Mouse (Mus musculus) neural tube, embryonic 11.5 days (tissue): ENCODE measurements around the gene Acox2. TPM values are rescaled to one million over a fixed set of nuclear protein-coding genes. Genes with fewer than 3 reads are reported as not detected.

Source experiments
- ATAC-seq: fragments of 200-750 bp; cut with Nextera tagmentation; 2 replicates; pipeline ENCODE4 v1.8.0; 2017; ENCODE audit warnings: moderate number of reproducible peaks, mild to moderate bottlenecking, moderate TSS enrichment, moderate library complexity; ENCODE audit not compliant: insufficient read depth, low FRiP score, low TSS enrichment
- DNase-seq: peaks from one replicate; pipeline ENCODE4 v3.0.0-alpha.2; 2015; ENCODE audit warnings: low spot score
- H3K27ac ChIP-seq: fragments of 300-500 bp; sonication (generic); 2 replicates; pipeline ENCODE4 v1.5.1; 2014; ENCODE audit warnings: low read depth, mild to moderate bottlenecking, low read length
- H3K27me3 ChIP-seq: fragments of 300-500 bp; sonication (generic); 2 replicates; pipeline ENCODE4 v1.6.1; 2014; ENCODE audit warnings: mild to moderate bottlenecking, low read length, mixed read lengths; ENCODE audit not compliant: control insufficient read depth, insufficient read depth
- H3K36me3 ChIP-seq: fragments of 300-500 bp; sonication (generic); 2 replicates; pipeline ENCODE4 v1.6.1; 2014; ENCODE audit warnings: mild to moderate bottlenecking, low read length, moderate library complexity, mixed read lengths; ENCODE audit not compliant: control insufficient read depth, insufficient read depth
- H3K4me1 ChIP-seq: fragments of 300-500 bp; sonication (generic); 2 replicates; pipeline ENCODE4 v1.6.1; 2014; ENCODE audit warnings: low read length, mixed read lengths; ENCODE audit not compliant: control insufficient read depth, insufficient read depth
- H3K4me2 ChIP-seq: fragments of 300-500 bp; sonication (generic); 2 replicates; pipeline ENCODE4 v1.6.1; 2014; ENCODE audit warnings: low read depth, mild to moderate bottlenecking, moderate library complexity
- H3K4me3 ChIP-seq: fragments of 300-500 bp; sonication (generic); 2 replicates; pipeline ENCODE4 v1.5.1; 2014; ENCODE audit warnings: low read depth, low read length
- H3K9ac ChIP-seq: fragments of 300-500 bp; sonication (generic); 2 replicates; pipeline ENCODE4 v1.6.1; 2014; ENCODE audit warnings: mild to moderate bottlenecking, low read length
- H3K9me3 ChIP-seq: fragments of 300-500 bp; sonication (generic); 2 replicates; pipeline ENCODE4 v1.6.1; 2016; ENCODE audit warnings: low read length; ENCODE audit not compliant: control insufficient read depth
- WGBS: fragments of 180-500 bp; shearing (Covaris S2); extraction: QIAGEN DNeasy Blood & Tissue Kit; methylation state at CpG from one replicate; pipeline ENCODE4 v1.1.7; 2014; 5-methylcytosine and 5-hydroxymethylcytosine counted together
- polyA plus RNA-seq: library from polyadenylated mRNA; unstranded; fragments of >200 nt; fragmentation: Nextera tagmentation; extraction: Ambion mirVana; gene quantifications from 2 replicates; pipeline ENCODE4 v1.2.1, GENCODE M21; 2014

Gene Acox2
- polyA plus RNA-seq, 1 experiment from 2014 or later = 0.20 TPM

- Histone ChIP-seq H3K4me3 (no peak overlapping the region), H3K27ac (no peak overlapping the region), H3K9me3 (no peaks in the 10 kb centered on the region), H3K27me3 (no peaks in the 10 kb centered on the region), H3K9ac (no peak overlapping the region), H3K4me1 (no peaks in the 10 kb centered on the region), H3K36me3 (no peaks in the 10 kb centered on the region), H3K4me2 (no peak overlapping the region)
- no peak for ATAC-seq
- no peak for DNase-seq
- 92% methylated on average over 3 of the region's 3 CpGs for WGBS
Observed at GRCm38 (mm10) chr14:8201715-8202114, 57.4 kb downstream of the Acox2 start.

GRCm38 (mm10) chr14:8200769-8201168 lies 58.4 kb downstream of the Acox2 start:
- no peak for ATAC-seq
- DNase-seq = no peak
- Histone ChIP-seq H3K27me3 (no peaks in the 10 kb centered on the region), H3K4me2 (no peak overlapping the region), H3K4me1 (no peaks in the 10 kb centered on the region), H3K9me3 (no peaks in the 10 kb centered on the region), H3K27ac (no peak overlapping the region), H3K9ac (no peak overlapping the region), H3K4me3 (no peak overlapping the region), H3K36me3 (no peaks in the 10 kb centered on the region)
- WGBS = 88% methylated on average over 5 of the region's 5 CpGs

- Histone ChIP-seq H3K4me3 (no peak overlapping the region), H3K27ac (no peak overlapping the region), H3K4me1 (no peaks in the 10 kb centered on the region), H3K36me3 (no peaks in the 10 kb centered on the region), H3K9me3 (no peaks in the 10 kb centered on the region), H3K9ac (no peak overlapping the region), H3K4me2 (no peak overlapping the region), H3K27me3 (no peaks in the 10 kb centered on the region)
- 77% methylated on average over 6 of the region's 6 CpGs for WGBS
- DNase-seq (no peak), ATAC-seq (no peak)
Observed at GRCm38 (mm10) chr14:8192727-8193126, 66.4 kb downstream of the Acox2 start.

- no peaks in the 10 kb centered on the region for H3K27me3 ChIP-seq
- WGBS = 61% methylated on average over 12 of the region's 12 CpGs
- no peak overlapping the region for H3K4me3 ChIP-seq
- no peaks in the 10 kb centered on the region for H3K9me3 ChIP-seq
- H3K4me2 ChIP-seq = no peak overlapping the region
- H3K27ac ChIP-seq = no peak overlapping the region
- no peak for ATAC-seq
- no peak for DNase-seq
- H3K4me1 ChIP-seq = no peaks in the 10 kb centered on the region
- H3K36me3 ChIP-seq = no peaks in the 10 kb centered on the region
- no peak overlapping the region for H3K9ac ChIP-seq
Observed at GRCm38 (mm10) chr14:8191331-8191965, 67.7 kb downstream of the Acox2 start.

- Histone ChIP-seq H3K4me1 (no peaks in the 10 kb centered on the region), H3K36me3 (no peaks in the 10 kb centered on the region), H3K4me2 (no peak overlapping the region), H3K27me3 (no peaks in the 10 kb centered on the region), H3K9me3 (no peaks in the 10 kb centered on the region), H3K27ac (no peak overlapping the region), H3K4me3 (no peak overlapping the region), H3K9ac (no peak overlapping the region)
- ATAC-seq (no peak), DNase-seq (no peak)
- 95% methylated on average over 3 of the region's 3 CpGs for WGBS
Observed at GRCm38 (mm10) chr14:8190556-8190955, 68.6 kb downstream of the Acox2 start.

GRCm38 (mm10) chr14:8186278-8187045 lies 72.7 kb downstream of the Acox2 start:
- Histone ChIP-seq H3K9ac (no peak overlapping the region), H3K4me3 (no peak overlapping the region), H3K9me3 (no peaks in the 10 kb centered on the region), H3K27me3 (no peaks in the 10 kb centered on the region), H3K4me2 (no peak overlapping the region), H3K27ac (no peak overlapping the region), H3K36me3 (no peaks in the 10 kb centered on the region), H3K4me1 (no peaks in the 10 kb centered on the region)
- 86% methylated on average over 6 of the region's 6 CpGs for WGBS
- ATAC-seq = no peak
- no peak for DNase-seq

GRCm38 (mm10) chr14:8183330-8183729 lies 75.8 kb downstream of the Acox2 start:
- Histone ChIP-seq H3K9me3 (no peaks in the 10 kb centered on the region), H3K4me3 (no peak overlapping the region), H3K36me3 (no peaks in the 10 kb centered on the region), H3K4me1 (no peaks in the 10 kb centered on the region), H3K27me3 (no peaks in the 10 kb centered on the region), H3K9ac (no peak overlapping the region), H3K27ac (no peak overlapping the region), H3K4me2 (no peak overlapping the region)
- ATAC-seq (no peak), DNase-seq (no peak)
- 65% methylated on average over 3 of the region's 3 CpGs for WGBS

GRCm38 (mm10) chr14:8180371-8181035 lies 78.7 kb downstream of the Acox2 start:
- DNase-seq = no peak
- no peaks in the 10 kb centered on the region for H3K36me3 ChIP-seq
- 69% methylated on average over 4 of the region's 4 CpGs for WGBS

More at GRCm38 (mm10) chr14:8180371-8181035, 78.7 kb downstream of the Acox2 start:
- H3K27me3 ChIP-seq = no peaks in the 10 kb centered on the region
- no peaks in the 10 kb centered on the region for H3K4me1 ChIP-seq
- H3K4me3 ChIP-seq = no peak overlapping the region
- H3K9me3 ChIP-seq = no peaks in the 10 kb centered on the region
- no peak overlapping the region for H3K27ac ChIP-seq
- no peak for ATAC-seq
- no peak overlapping the region for H3K4me2 ChIP-seq
- H3K9ac ChIP-seq = no peak overlapping the region
